Comparison of ENCODE assay signal across 9 mouse cellular contexts in the genomic region with DNA sequence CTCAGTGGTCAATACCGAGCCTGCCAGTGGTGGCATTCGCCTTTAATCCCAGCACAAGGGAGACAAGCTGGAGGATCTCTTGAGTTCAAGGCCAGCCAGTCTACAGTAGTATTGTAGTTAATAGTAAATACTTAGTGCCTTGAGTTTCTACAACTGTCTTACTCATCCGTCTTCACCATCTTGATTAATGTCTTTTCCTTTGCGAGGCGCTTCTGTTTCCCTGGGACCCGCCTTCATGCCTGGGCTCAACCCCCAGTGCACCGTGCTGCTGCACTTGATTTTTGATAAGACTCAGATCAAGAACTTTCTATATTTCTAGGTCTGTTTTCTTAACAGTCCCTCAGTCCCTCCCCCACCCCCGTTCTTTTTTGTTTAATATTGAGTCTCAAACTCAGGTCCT. TPM values are rescaled to one million over a fixed set of nuclear protein-coding genes. Genes with fewer than 3 reads are reported as not detected.
DNase-seq lines count a peak whose midpoint lies in the region; ATAC-seq and TF ChIP-seq lines count a peak whose summit lies in the region.
"Had no signal": no experiment of that assay in that cellular context is flagged by ENCODE, and none has a peak within 500 bp of the region (broad histone marks: within the 10 kb centered on the region; RNA-seq: fewer than 3 reads in every experiment).

No protein-coding gene starts in this region.

- no peaks in the 10 kb centered on the region for H3K27me3 ChIP-seq in C2C12 (ENCODE audit: control insufficient read depth, insufficient read depth, insufficient read length)
- H3K27me3 ChIP-seq in forebrain, embryonic 12.5 days: peaks cover 15% of the 10 kb centered on the region; the same call in 1 of the 2 replicates
- H3K27me3 ChIP-seq in liver, embryonic 15.5 days: no peaks in the 10 kb centered on the region

- TF ChIP-seq CTCF in gastrocnemius, adult 2 months (IDR thresholded peaks at IDR 0.05): no peak
- no peak for TF ChIP-seq CTCF in C2C12 (IDR thresholded peaks at IDR 0.05; ENCODE audit: control insufficient read depth, insufficient read depth, insufficient read length)

- H3K4me2 ChIP-seq in forebrain, embryonic 12.5 days: peak overlapping the region; percentile 99
- peak overlapping the region; percentile 98 for H3K4me2 ChIP-seq in liver, embryonic 15.5 days

- WGBS in forebrain, embryonic 12.5 days: 42% methylated on average over 8 of the region's 8 CpGs
- 20% methylated on average over 8 of the region's 8 CpGs for WGBS in liver, embryonic 15.5 days (ENCODE audit: insufficient replicate concordance)

- H3K9me3 ChIP-seq in forebrain, embryonic 12.5 days: 0 out of 2 replicates have a peak, but pooled peaks cover 3% of the 10 kb centered on the region
- no peaks in the 10 kb centered on the region for H3K9me3 ChIP-seq in liver, embryonic 15.5 days (replicated peaks)

- no peaks in the 10 kb centered on the region for H3K36me3 ChIP-seq in C2C12 (ENCODE audit: control insufficient read depth, insufficient read depth)
- H3K36me3 ChIP-seq in forebrain, embryonic 12.5 days (replicated peaks): no peaks in the 10 kb centered on the region; the same call in 1 of the 2 replicates
- H3K36me3 ChIP-seq in liver, embryonic 15.5 days (replicated peaks): 0 out of 2 replicates have a peak, but pooled peaks cover 8% of the 10 kb centered on the region

- H3K27ac ChIP-seq in gastrocnemius, adult 2 months: peak overlapping the region; percentile 99
- H3K27ac ChIP-seq in forebrain, embryonic 12.5 days: no peak overlapping the region
- peak overlapping the region; percentile 45 for H3K27ac ChIP-seq in liver, embryonic 15.5 days (replicated peaks)

- no peak overlapping the region for H3K9ac ChIP-seq in forebrain, embryonic 12.5 days
- peak overlapping the region; percentile 85 for H3K9ac ChIP-seq in liver, embryonic 15.5 days

- H3K4me1 ChIP-seq in forebrain, embryonic 12.5 days: peaks cover 19% of the 10 kb centered on the region
- peaks cover 36% of the 10 kb centered on the region for H3K4me1 ChIP-seq in liver, embryonic 15.5 days (replicated peaks)

- ATAC-seq in forebrain, embryonic 12.5 days (ENCODE audit: low FRiP score): no peak
- ATAC-seq in liver, embryonic 15.5 days (ENCODE audit: insufficient read depth): no peak

- no peaks in the 10 kb centered on the region for H3K79me3 ChIP-seq in C2C12 (ENCODE audit: low read depth)

- H3K4me3 ChIP-seq in gastrocnemius, adult 2 months: peak overlapping the region; percentile 87
- peak overlapping the region; percentile 83 for H3K4me3 ChIP-seq in C2C12 (ENCODE audit: insufficient read depth, poor library complexity, severe bottlenecking)
- H3K4me3 ChIP-seq in forebrain, embryonic 12.5 days (replicated peaks): peak overlapping the region; percentile 77
- H3K4me3 ChIP-seq in liver, embryonic 15.5 days (replicated peaks): peak overlapping the region; percentile 80

- peaks cover 19% of the 10 kb centered on the region for H3K79me2 ChIP-seq in C2C12 (ENCODE audit: control insufficient read depth, insufficient read depth)

- no peak for DNase-seq in gastrocnemius, adult 2 months
- no peak for DNase-seq in gastrocnemius, postnatal 25 days
- no peak for DNase-seq in thymus, postnatal 25 days
- no peak for DNase-seq in left cerebral cortex, adult 18-20 months (ENCODE audit: low spot score in 2 of 2)
- no peak for DNase-seq in embryo, embryonic 10.5 days (ENCODE audit: low spot score)
- DNase-seq: right cerebral cortex, postnatal 25 days had no signal

- no peak overlapping the region for H3ac ChIP-seq in C2C12 (ENCODE audit: control insufficient read depth, insufficient read length, low read depth)

- intact Hi-C loops in gastrocnemius, adult 2 months (cut with DNase I): no loop called here

TF ChIP-seq in C2C12, 6 proteins besides CTCF, POLR2A, EP300 and RAD21:
- TF ChIP-seq MAX (IDR thresholded peaks at IDR 0.05) (no peak), MYOD1 (IDR thresholded peaks at IDR 0.05; ENCODE audit: control insufficient read depth, insufficient read length, low read depth) (no peak), USF1 (IDR thresholded peaks at IDR 0.05; ENCODE audit: low read depth) (no peak), FOSL1 (IDR thresholded peaks at IDR 0.05; ENCODE audit: insufficient read depth, low read length, poor library complexity, severe bottlenecking) (no peak), CEBPB (IDR thresholded peaks at IDR 0.05; ENCODE audit: low read depth) (no peak), MYOG (IDR thresholded peaks at IDR 0.05; ENCODE audit: control insufficient read depth, extremely low read depth, insufficient read length) (no peak)
TF ChIP-seq in C2C12: peak in this region for 0.

RNA-seq across cellular contexts. Expression of gene Mpc1, which starts 2.4 kb away (rescaled TPM):
- total RNA-seq in gastrocnemius, adult 2 months (2021): 100 to 1,000 TPM; 440 to 533 TPM
- total RNA-seq in gastrocnemius, postnatal 25 days (2021): 100 to 1,000 TPM; 407 to 421 TPM
- 27.9 TPM for polyA plus RNA-seq in C2C12 (2012; fragmentation: generic; extraction: Trizol)
- 122 and 124 TPM in 2 replicates for polyA plus RNA-seq in forebrain, embryonic 12.5 days (2016; fragmentation: Nextera tagmentation; extraction: Ambion mirVana)
- 135 and 142 TPM in 2 replicates for polyA plus RNA-seq in liver, embryonic 15.5 days (2015; fragmentation: Nextera tagmentation; extraction: Ambion mirVana)
- total RNA-seq in left cerebral cortex, adult 18-20 months (2021): 100 to 1,000 TPM; 161 to 169 TPM

RNA-seq across cellular contexts. Expression of gene Sft2d1, which starts 25.8 kb away (rescaled TPM):
- total RNA-seq in gastrocnemius, adult 2 months (2021): 1 to 10 TPM; 4.9 to 9.6 TPM
- 1 to 10 TPM; 6.8 to 8.0 TPM for total RNA-seq in gastrocnemius, postnatal 25 days (2021)
- polyA plus RNA-seq in C2C12 (2012; fragmentation: generic; extraction: Trizol): 51.6 TPM
- polyA plus RNA-seq in forebrain, embryonic 12.5 days (2016; fragmentation: Nextera tagmentation; extraction: Ambion mirVana): 86.3 and 87.8 TPM in 2 replicates
- polyA plus RNA-seq in liver, embryonic 15.5 days (2015; fragmentation: Nextera tagmentation; extraction: Ambion mirVana): 50.1 and 61.0 TPM in 2 replicates
- 10 to 100 TPM; 62.1 to 63.8 TPM for total RNA-seq in left cerebral cortex, adult 18-20 months (2021)

RNA-seq across cellular contexts. Expression of gene Ccr6, which starts 49.2 kb away (rescaled TPM):
- not detected for total RNA-seq in gastrocnemius, adult 2 months (2021)
- total RNA-seq in gastrocnemius, postnatal 25 days (2021): not detected
- not detected for polyA plus RNA-seq in C2C12 (2012; fragmentation: generic; extraction: Trizol)
- not detected in 2 replicates for polyA plus RNA-seq in forebrain, embryonic 12.5 days (2016; fragmentation: Nextera tagmentation; extraction: Ambion mirVana)
- polyA plus RNA-seq in liver, embryonic 15.5 days (2015; fragmentation: Nextera tagmentation; extraction: Ambion mirVana): 0.09 TPM in 1 of 2 replicates, not detected in the other
- total RNA-seq in left cerebral cortex, adult 18-20 months (2021): under 1 TPM in 1 of 2 experiments, not detected in 1; 0.46 TPM

RNA-seq across cellular contexts. Expression of gene Prr18, which starts 52.2 kb away (rescaled TPM):
- total RNA-seq in gastrocnemius, adult 2 months (2021): under 1 TPM; 0.08 TPM
- total RNA-seq in gastrocnemius, postnatal 25 days (2021): under 1 TPM; 0.08 to 0.10 TPM
- 0.16 TPM for polyA plus RNA-seq in C2C12 (2012; fragmentation: generic; extraction: Trizol)
- polyA plus RNA-seq in forebrain, embryonic 12.5 days (2016; fragmentation: Nextera tagmentation; extraction: Ambion mirVana): 3.7 and 4.1 TPM in 2 replicates
- 0.05 and 0.06 TPM in 2 replicates for polyA plus RNA-seq in liver, embryonic 15.5 days (2015; fragmentation: Nextera tagmentation; extraction: Ambion mirVana)
- 10 to 100 TPM; 14.0 to 17.9 TPM for total RNA-seq in left cerebral cortex, adult 18-20 months (2021)

Comparison
In these comparisons a context has a peak if more than half of its experiments do, and no peak if none do; other contexts are left out.
1. RNA of gene Sft2d1, which starts 25.8 kb away (total RNA-seq): 62.1 to 63.8 TPM in left cerebral cortex, adult 18-20 months; 4.9 to 9.6 TPM in gastrocnemius, adult 2 months and 6.8 to 8.0 TPM in gastrocnemius, postnatal 25 days; every median in the first group is over 4 times any median in the second.
2. Peak in every context shown above with its lines, with median percentiles within 50 percentile points of each other: H3K4me3 ChIP-seq.